Mouse (Mus musculus) midbrain, embryonic 13.5 days (tissue): ENCODE measurements around the gene Tgm4. TPM values are rescaled to one million over a fixed set of nuclear protein-coding genes. Genes with fewer than 3 reads are reported as not detected.

Source experiments
- ATAC-seq: fragments of 200-750 bp; cut with Nextera tagmentation; 2 replicates; pipeline ENCODE4 v1.8.0; 2017; ENCODE audit warnings: mild to moderate bottlenecking, moderate TSS enrichment, moderate library complexity
- H3K27ac ChIP-seq: fragments of 300-500 bp; sonication (generic); 2 replicates; pipeline ENCODE4 v1.5.1; 2015; ENCODE audit warnings: inconsistent platforms, mild to moderate bottlenecking, moderate library complexity
- H3K27me3 ChIP-seq: fragments of 300-500 bp; sonication (generic); 2 replicates; pipeline ENCODE4 v1.6.1; 2015; ENCODE audit warnings: mild to moderate bottlenecking, inconsistent platforms
- H3K36me3 ChIP-seq: fragments of 300-500 bp; sonication (generic); 2 replicates; pipeline ENCODE4 v1.6.1; 2015; ENCODE audit warnings: mild to moderate bottlenecking, inconsistent platforms
- H3K4me1 ChIP-seq: fragments of 300-500 bp; sonication (generic); replicated peaks from 2 replicates; pipeline ENCODE4 v1.6.1; 2015; ENCODE audit warnings: inconsistent platforms
- H3K4me2 ChIP-seq: fragments of 300-500 bp; sonication (generic); replicated peaks from 2 replicates; pipeline ENCODE4 v1.6.1; 2015; ENCODE audit warnings: moderate library complexity, mild to moderate bottlenecking, inconsistent platforms
- H3K4me3 ChIP-seq: fragments of 300-500 bp; sonication (generic); replicated peaks from 2 replicates; pipeline ENCODE4 v1.5.1; 2015; ENCODE audit warnings: mild to moderate bottlenecking, inconsistent platforms
- H3K9ac ChIP-seq: fragments of 300-500 bp; sonication (generic); replicated peaks from 2 replicates; pipeline ENCODE4 v1.6.1; 2015; ENCODE audit warnings: mild to moderate bottlenecking, inconsistent platforms
- H3K9me3 ChIP-seq: fragments of 300-500 bp; sonication (generic); 2 replicates; pipeline ENCODE4 v1.6.1; 2016; ENCODE audit warnings: mild to moderate bottlenecking, inconsistent platforms
- WGBS: fragments of 180-500 bp; shearing (Covaris S2); methylation state at CpG from one replicate; pipeline ENCODE4 v1.1.7; 2015; 5-methylcytosine and 5-hydroxymethylcytosine counted together
- polyA plus RNA-seq: library from polyadenylated mRNA; unstranded; fragments of >200 nt; fragmentation: Nextera tagmentation; extraction: Ambion mirVana; gene quantifications from 2 replicates; pipeline ENCODE4 v1.2.1, GENCODE M21; 2015

Tgm4 gene
- polyA plus RNA-seq, 1 experiment from 2014 or later = 1.1 TPM

DNA sequence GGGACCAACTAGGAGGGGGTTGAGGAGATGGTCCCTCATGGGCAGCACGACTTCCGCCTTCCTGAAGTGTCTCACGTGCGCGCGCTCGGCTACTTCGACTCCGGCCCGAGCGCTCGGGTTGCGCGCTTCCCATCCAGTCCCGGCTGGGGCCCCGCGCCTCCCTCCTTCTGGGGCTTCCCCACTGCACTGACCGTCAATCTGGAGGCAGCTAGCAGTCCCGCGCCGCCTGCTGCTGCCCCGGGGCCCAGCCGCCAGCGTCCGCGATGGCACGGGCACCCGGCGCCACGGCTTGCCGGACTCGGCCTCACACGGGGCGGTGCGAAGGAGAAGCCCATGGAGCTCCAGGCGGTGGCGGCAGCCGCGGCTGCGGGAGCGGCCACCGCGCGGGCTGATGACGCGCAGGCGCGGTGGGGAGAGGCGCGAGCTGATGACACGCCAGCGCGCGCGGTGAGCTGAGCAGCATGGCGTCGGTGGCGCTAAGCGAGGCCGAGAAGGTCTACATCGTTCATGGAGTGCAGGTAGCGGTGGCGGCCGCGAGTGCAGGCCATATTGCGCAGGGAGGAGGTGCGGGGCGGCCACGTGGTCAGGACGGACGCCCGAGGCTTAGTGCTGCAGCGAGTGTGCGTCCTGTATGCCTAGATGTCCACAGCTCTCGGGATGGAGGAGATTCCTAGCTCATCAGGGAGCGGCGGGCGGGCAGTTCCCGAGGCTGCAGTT, 78.4 kb downstream of the Tgm4 start, which contains the start of the genes Zdhhc3 and Exosc7:
TSS of gene Zdhhc3 (minus strand) at position 401 of the 717 bp plus-strand sequence.
TSS of gene Exosc7 (plus strand) at position 411 of the 717 bp plus-strand sequence.
- WGBS = under 1% methylated on average over 79 of the region's 79 CpGs
- Histone ChIP-seq H3K36me3 (peaks cover 16% of the 10 kb centered on the region), H3K4me3 (peak within 1 kb of the TSS; percentile 87), H3K27me3 (no peaks in the 10 kb centered on the region), H3K9me3 (no peaks in the 10 kb centered on the region), H3K9ac (peak within 1 kb of the TSS; percentile 88), H3K27ac (peak within 1 kb of the TSS; percentile 96), H3K4me1 (peaks cover 23% of the 10 kb centered on the region), H3K4me2 (peak within 1 kb of the TSS; percentile 95)
- peak; percentile 97 for ATAC-seq

DNA sequence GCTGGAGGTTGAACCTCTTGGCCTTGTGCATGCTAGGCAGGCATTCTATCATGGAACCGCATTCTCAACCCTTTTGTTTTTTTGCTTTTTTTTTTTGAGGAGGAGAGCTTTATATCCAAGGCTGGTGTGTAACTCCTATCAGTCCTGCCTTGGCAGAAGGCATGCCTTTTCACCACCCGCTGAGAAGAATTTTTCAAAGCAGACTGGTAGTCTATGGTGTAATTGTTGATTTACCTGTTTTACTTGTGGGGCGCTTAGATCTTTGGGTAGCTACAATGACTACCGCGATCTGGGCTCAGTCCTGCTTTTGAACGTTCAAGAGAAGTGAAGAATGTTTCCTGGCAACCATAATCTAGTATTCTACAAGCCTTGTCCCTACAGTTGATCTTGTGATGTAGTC, 79.4 kb downstream of the Tgm4 start:
- ATAC-seq = no peak
- 68% methylated on average over 6 of the region's 6 CpGs for WGBS
- H3K4me1 ChIP-seq = peaks cover 23% of the 10 kb centered on the region
- H3K9ac ChIP-seq = peak overlapping the region; percentile 88
- peak overlapping the region; percentile 96 for H3K27ac ChIP-seq
- H3K4me3 ChIP-seq = peak overlapping the region; percentile 87
- H3K9me3 ChIP-seq = no peaks in the 10 kb centered on the region
- no peaks in the 10 kb centered on the region for H3K27me3 ChIP-seq
- peaks cover 23% of the 10 kb centered on the region for H3K36me3 ChIP-seq
- peak overlapping the region; percentile 95 for H3K4me2 ChIP-seq

DNA sequence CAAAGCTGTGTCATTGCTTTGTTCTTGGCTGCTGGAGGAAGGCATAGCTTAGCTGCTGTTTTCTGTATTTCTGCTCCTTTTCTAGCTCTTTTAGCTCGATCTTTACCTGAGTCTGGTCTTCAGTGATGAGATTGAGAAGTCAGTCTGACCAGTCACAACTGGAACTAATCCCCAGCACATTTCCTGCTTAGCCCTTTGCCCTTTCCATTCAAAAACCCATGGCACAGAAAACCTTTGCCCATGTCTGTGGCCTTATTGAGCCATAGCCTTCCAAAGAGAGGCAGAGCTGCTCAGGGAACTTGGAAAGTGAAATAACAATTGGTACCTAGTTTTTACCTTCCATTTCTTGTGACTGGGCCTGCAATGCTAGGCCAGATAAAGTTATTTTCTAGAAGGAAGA, 81.0 kb downstream of the Tgm4 start:
- WGBS = 91% methylated on average over 1 of the region's 1 CpGs
- Histone ChIP-seq H3K4me1 (peaks cover 23% of the 10 kb centered on the region), H3K4me2 (no peak overlapping the region), H3K27me3 (no peaks in the 10 kb centered on the region), H3K4me3 (no peak overlapping the region), H3K36me3 (peaks cover 39% of the 10 kb centered on the region), H3K9ac (no peak overlapping the region), H3K9me3 (no peaks in the 10 kb centered on the region), H3K27ac (no peak overlapping the region)
- ATAC-seq = no peak

Other genes starting within 250 kb of the Tgm4 start
- 8.1 and 8.2 TPM in 2 replicates for gene Tcaim, start 229.2 kb upstream of the Tgm4 start, polyA plus RNA-seq
- gene Gm35549, start 190.7 kb upstream of the Tgm4 start, polyA plus RNA-seq = 0.28 TPM in 1 of 2 replicates, not detected in the other
- 109 and 116 TPM in 2 replicates for gene Zfp445, start 168.7 kb upstream of the Tgm4 start, polyA plus RNA-seq
- gene Zkscan7, start 149.0 kb upstream of the Tgm4 start, polyA plus RNA-seq = 4.7 TPM in 2 replicates
- 31.0 and 32.4 TPM in 2 replicates for gene Zfp105, start 111.7 kb upstream of the Tgm4 start, polyA plus RNA-seq
- 36.8 and 38.7 TPM in 2 replicates for gene 1110059G10Rik, start 83.7 kb upstream of the Tgm4 start, polyA plus RNA-seq
- gene Kif15, start 83.7 kb upstream of the Tgm4 start, polyA plus RNA-seq = 32.5 and 33.2 TPM in 2 replicates
- gene Tmem42, start 13.4 kb upstream of the Tgm4 start, polyA plus RNA-seq = 22.3 and 24.6 TPM in 2 replicates
- gene Zdhhc3, start 78.5 kb downstream of the Tgm4 start, polyA plus RNA-seq = 75.7 and 79.0 TPM in 2 replicates
- 87.2 and 87.7 TPM in 2 replicates for gene Exosc7, start 78.5 kb downstream of the Tgm4 start, polyA plus RNA-seq
- 0.21 TPM in 1 of 2 replicates, not detected in the other for gene Clec3b, start 116.2 kb downstream of the Tgm4 start, polyA plus RNA-seq
- gene Cdcp1, start 181.3 kb downstream of the Tgm4 start, polyA plus RNA-seq = 0.04 and 0.05 TPM in 2 replicates
- 14.0 and 17.0 TPM in 2 replicates for gene Tmem158, start 226.0 kb downstream of the Tgm4 start, polyA plus RNA-seq